Mouse (Mus musculus) kidney, embryonic 16.5 days (tissue): ENCODE measurements around the gene Rbm45. TPM values are rescaled to one million over a fixed set of nuclear protein-coding genes. Genes with fewer than 3 reads are reported as not detected.

ENCODE experiments used
- ATAC-seq: fragments of 200-750 bp; cut with Nextera tagmentation; 2 replicates; pipeline ENCODE4 v1.8.0; 2017; ENCODE audit warnings: moderate TSS enrichment; ENCODE audit not compliant: low FRiP score, low TSS enrichment
- H3K27ac ChIP-seq: fragments of 300-500 bp; sonication (generic); 2 replicates; pipeline ENCODE4 v1.5.1; 2014; ENCODE audit warnings: low read length
- H3K27me3 ChIP-seq: fragments of 300-500 bp; sonication (generic); 2 replicates; pipeline ENCODE4 v1.6.1; 2014; ENCODE audit warnings: low read length, control low read depth, mixed read lengths; ENCODE audit not compliant: insufficient read depth
- H3K36me3 ChIP-seq: fragments of 300-500 bp; sonication (generic); 2 replicates; pipeline ENCODE4 v1.6.1; 2014; ENCODE audit warnings: low read length, control low read depth, mixed read lengths; ENCODE audit not compliant: insufficient read depth
- H3K4me1 ChIP-seq: fragments of 300-500 bp; sonication (generic); 2 replicates; pipeline ENCODE4 v1.6.1; 2014; ENCODE audit warnings: low read length, control low read depth, mixed read lengths; ENCODE audit not compliant: insufficient read depth
- H3K4me2 ChIP-seq: fragments of 300-500 bp; sonication (generic); replicated peaks from 2 replicates; pipeline ENCODE4 v1.6.1; 2014; ENCODE audit warnings: low read depth, low read length
- H3K4me3 ChIP-seq: fragments of 300-500 bp; sonication (generic); 2 replicates; pipeline ENCODE4 v1.5.1; 2014; ENCODE audit warnings: mild to moderate bottlenecking, low read length
- H3K9ac ChIP-seq: fragments of 300-500 bp; sonication (generic); replicated peaks from 2 replicates; pipeline ENCODE4 v1.6.1; 2014; ENCODE audit warnings: low read length
- H3K9me3 ChIP-seq: fragments of 300-500 bp; sonication (generic); 2 replicates; pipeline ENCODE4 v1.6.1; 2016; ENCODE audit warnings: low read length, control low read depth
- WGBS: fragments of 180-500 bp; shearing (Covaris S2); extraction: QIAGEN DNeasy Blood & Tissue Kit; methylation state at CpG from one replicate; pipeline ENCODE4 v1.1.7; 2014; 5-methylcytosine and 5-hydroxymethylcytosine counted together
- polyA plus RNA-seq: library from polyadenylated mRNA; unstranded; fragments of >200 nt; fragmentation: Nextera tagmentation; extraction: Ambion mirVana; gene quantifications from 2 replicates; pipeline ENCODE4 v1.2.1, GENCODE M21; 2015

The Rbm45 gene
- polyA plus RNA-seq, 1 experiment from 2014 or later, result 14.5 TPM

DNA sequence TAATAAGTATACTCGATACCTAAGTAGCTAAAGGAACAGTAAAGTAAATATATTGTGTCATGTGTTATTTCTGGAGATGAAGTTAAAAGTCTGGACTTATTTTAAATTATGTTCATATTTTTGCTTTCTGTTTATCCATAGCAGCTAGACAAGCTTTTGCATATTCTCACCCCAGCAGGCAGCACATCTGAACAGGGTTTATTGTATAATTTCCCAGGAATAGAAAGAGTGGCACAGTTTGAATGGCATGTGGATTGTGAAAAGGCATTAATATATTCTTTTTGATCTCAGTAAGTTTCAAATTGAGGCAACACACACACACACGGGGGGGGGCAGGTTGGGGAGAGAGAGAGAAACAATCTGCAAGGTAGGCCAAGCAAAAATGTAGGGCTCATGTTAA is 43.1 kb downstream of the Rbm45 start:
- H3K4me1 ChIP-seq, result peaks cover 2% of the 10 kb centered on the region; the same call in 1 of the 2 replicates
- H3K4me2 ChIP-seq, result no peak overlapping the region
- no peak for ATAC-seq
- WGBS, result 79% methylated on average over 2 of the region's 2 CpGs
- H3K9me3 ChIP-seq, result no peaks in the 10 kb centered on the region
- no peak overlapping the region for H3K9ac ChIP-seq
- no peak overlapping the region for H3K4me3 ChIP-seq
- no peaks in the 10 kb centered on the region for H3K36me3 ChIP-seq
- H3K27ac ChIP-seq, result no peak overlapping the region
- H3K27me3 ChIP-seq, result no peaks in the 10 kb centered on the region

DNA sequence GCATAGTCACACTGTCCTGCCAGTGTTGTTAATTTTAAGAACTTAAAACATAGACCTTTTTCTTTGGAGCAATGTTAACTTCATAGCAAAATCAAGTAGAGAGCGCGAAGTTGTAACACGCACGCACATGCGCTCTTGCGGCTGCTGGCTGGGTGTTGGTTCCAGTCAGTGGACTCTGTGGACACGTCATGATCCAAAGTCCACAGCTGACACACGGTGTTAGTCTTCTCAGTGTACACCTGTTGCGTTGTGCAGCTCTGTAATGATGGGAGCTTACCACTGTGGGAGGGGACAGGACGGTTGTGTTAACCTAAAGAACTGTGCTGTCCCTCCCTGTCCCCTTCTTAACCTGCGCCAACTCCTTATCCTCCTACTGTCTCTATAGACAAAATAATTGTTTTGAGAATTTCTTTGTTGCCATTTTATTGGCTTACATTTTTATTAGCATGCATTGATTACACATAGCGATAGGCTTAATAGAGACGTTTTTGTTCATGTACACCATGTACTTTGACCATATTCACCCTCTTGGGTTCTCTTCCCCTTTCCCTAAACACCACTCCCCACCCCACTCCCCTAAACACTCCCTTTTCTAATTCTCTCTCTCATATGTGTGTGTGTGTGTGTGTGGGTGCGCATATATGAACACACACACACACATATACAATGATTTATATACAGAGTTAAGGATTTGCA is 47.8 kb downstream of the Rbm45 start:
- Histone ChIP-seq H3K27ac (no peak overlapping the region), H3K4me2 (no peak overlapping the region), H3K27me3 (no peaks in the 10 kb centered on the region), H3K4me1 (no peaks in the 10 kb centered on the region), H3K36me3 (no peaks in the 10 kb centered on the region), H3K4me3 (no peak overlapping the region), H3K9ac (no peak overlapping the region), H3K9me3 (no peaks in the 10 kb centered on the region)
- no peak for ATAC-seq
- 91% methylated on average over 14 of the region's 14 CpGs for WGBS

DNA sequence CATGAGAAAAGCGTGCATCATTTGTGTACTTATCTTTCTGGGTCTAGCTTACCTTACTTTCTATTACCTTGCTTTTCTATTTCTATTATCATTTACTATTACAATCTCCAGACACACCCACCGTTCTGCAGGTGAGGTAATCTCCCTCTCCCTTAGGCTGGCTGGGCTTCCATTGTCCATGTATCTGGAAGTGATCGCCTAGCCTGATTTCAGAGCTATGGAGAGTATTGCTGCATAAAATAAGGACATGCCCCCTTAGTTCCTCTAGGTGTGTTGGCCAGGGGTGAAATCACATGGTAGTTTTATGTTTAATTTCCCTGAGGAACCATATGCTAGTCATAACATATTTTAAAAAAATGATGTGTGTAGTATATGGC is 48.3 kb downstream of the Rbm45 start:
- Histone ChIP-seq H3K4me2 (no peak overlapping the region), H3K27me3 (no peaks in the 10 kb centered on the region), H3K27ac (no peak overlapping the region), H3K9me3 (no peaks in the 10 kb centered on the region), H3K9ac (no peak overlapping the region), H3K4me1 (no peaks in the 10 kb centered on the region), H3K36me3 (no peaks in the 10 kb centered on the region), H3K4me3 (no peak overlapping the region)
- no peak for ATAC-seq
- 96% methylated on average over 3 of the region's 3 CpGs for WGBS

- WGBS, result 70% methylated on average over 6 of the region's 6 CpGs
- H3K27ac ChIP-seq, result no peak overlapping the region
- no peaks in the 10 kb centered on the region for H3K27me3 ChIP-seq
- no peak for ATAC-seq
- H3K4me2 ChIP-seq, result no peak overlapping the region
- no peak overlapping the region for H3K4me3 ChIP-seq
- H3K9me3 ChIP-seq, result no peaks in the 10 kb centered on the region
- 0 out of 2 replicates have a peak, but pooled peaks cover 4% of the 10 kb centered on the region for H3K4me1 ChIP-seq
- H3K9ac ChIP-seq, result no peak overlapping the region
- H3K36me3 ChIP-seq, result no peaks in the 10 kb centered on the region
Observed at GRCm38 (mm10) chr2:76421411-76421924, 51.7 kb downstream of the Rbm45 start.

DNA sequence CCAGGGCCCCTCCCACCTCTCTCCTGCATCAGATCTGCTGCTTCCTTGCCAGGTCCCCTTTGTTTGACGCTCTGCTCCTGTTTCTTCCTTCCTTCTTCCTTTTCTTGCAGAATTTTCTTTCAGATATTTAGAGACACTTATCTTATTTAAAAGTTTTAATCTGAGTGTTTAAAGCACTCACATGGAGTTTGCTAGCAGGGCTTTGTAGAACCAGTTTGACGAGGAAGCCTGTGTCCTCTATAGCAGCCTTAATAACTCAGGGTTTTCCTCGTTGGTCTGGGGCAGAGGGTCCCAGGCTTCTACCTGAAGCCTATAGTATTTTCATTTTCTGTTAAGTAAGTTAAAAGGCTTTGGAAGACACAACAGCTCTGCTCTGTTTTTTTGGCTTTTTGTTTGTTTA is 57.0 kb downstream of the Rbm45 start:
- 61% methylated on average over 3 of the region's 3 CpGs for WGBS
- no peak for ATAC-seq

DNA sequence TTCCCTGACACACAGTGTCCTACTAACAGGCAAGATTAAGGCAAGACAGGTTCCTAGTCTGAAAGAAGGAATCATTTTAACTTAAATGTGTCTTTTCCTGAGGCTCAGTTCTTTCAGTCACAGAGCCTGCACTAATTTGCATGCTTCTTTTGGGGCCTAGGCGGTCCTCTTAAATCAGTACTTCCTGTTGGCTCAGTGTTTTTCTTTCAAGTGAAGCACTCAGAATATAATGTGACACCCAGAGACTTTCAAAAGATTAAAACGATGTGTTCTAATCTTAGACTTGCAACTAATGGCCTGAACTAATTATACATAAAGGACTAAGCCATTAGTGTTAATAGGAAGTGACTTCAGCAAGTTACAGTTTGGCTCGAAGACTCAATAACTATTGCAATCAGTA is 59.5 kb downstream of the Rbm45 start:
- Histone ChIP-seq H3K4me2 (no peak overlapping the region), H3K27ac (no peak overlapping the region), H3K9ac (no peak overlapping the region), H3K4me3 (no peak overlapping the region), H3K36me3 (no peaks in the 10 kb centered on the region), H3K27me3 (no peaks in the 10 kb centered on the region), H3K9me3 (no peaks in the 10 kb centered on the region), H3K4me1 (peaks cover 18% of the 10 kb centered on the region)
- 44% methylated on average over 3 of the region's 3 CpGs for WGBS
- ATAC-seq, result no peak

More for the DNA sequence above, 57.0 kb downstream of the Rbm45 start:
- Histone ChIP-seq H3K36me3 (no peaks in the 10 kb centered on the region), H3K4me2 (no peak overlapping the region), H3K4me3 (no peak overlapping the region), H3K27me3 (no peaks in the 10 kb centered on the region), H3K9ac (no peak overlapping the region), H3K9me3 (no peaks in the 10 kb centered on the region), H3K4me1 (peaks cover 15% of the 10 kb centered on the region), H3K27ac (no peak overlapping the region)

GRCm38 (mm10) chr2:76429855-76430254 is 60.1 kb downstream of the Rbm45 start:
- Histone ChIP-seq H3K36me3 (no peaks in the 10 kb centered on the region), H3K4me1 (peaks cover 19% of the 10 kb centered on the region), H3K27ac (no peak overlapping the region), H3K27me3 (no peaks in the 10 kb centered on the region), H3K4me3 (no peak overlapping the region), H3K9ac (no peak overlapping the region), H3K4me2 (no peak overlapping the region), H3K9me3 (no peaks in the 10 kb centered on the region)
- WGBS, result 52% methylated on average over 5 of the region's 5 CpGs
- peak; percentile 60; the same call in 1 of the 2 replicates for ATAC-seq

GRCm38 (mm10) chr2:76430539-76430938 is 60.8 kb downstream of the Rbm45 start:
- H3K36me3 ChIP-seq, result no peaks in the 10 kb centered on the region
- H3K4me3 ChIP-seq, result no peak overlapping the region
- no peak overlapping the region for H3K4me2 ChIP-seq
- H3K4me1 ChIP-seq, result peaks cover 21% of the 10 kb centered on the region
- no peak overlapping the region for H3K27ac ChIP-seq
- ATAC-seq, result no peak
- no peaks in the 10 kb centered on the region for H3K9me3 ChIP-seq
- no peaks in the 10 kb centered on the region for H3K27me3 ChIP-seq
- WGBS, result 92% methylated on average over 3 of the region's 3 CpGs
- no peak overlapping the region for H3K9ac ChIP-seq

Other genes with a start within 250 kb of the Rbm45 start
- gene Pde11a, start 31.2 kb upstream of the Rbm45 start, polyA plus RNA-seq, result 0.91 and 1.5 TPM in 2 replicates
- gene Cyct, start 9.5 kb upstream of the Rbm45 start, polyA plus RNA-seq, result not detected in 2 replicates
- gene Osbpl6, start 36.5 kb downstream of the Rbm45 start, polyA plus RNA-seq, result 17.8 and 18.4 TPM in 2 replicates